Mouse (Mus musculus) left cerebral cortex, adult 8-10 months (tissue): Measurements from ENCODE around the gene Ccr10. TPM values are rescaled to one million over a fixed set of nuclear protein-coding genes. Genes with fewer than 3 reads are reported as not detected.
"Not testable (repeated sequence)": the region's sequence is repeated elsewhere in the genome, so short reads cannot be mapped to it uniquely, and the experiment has no call there.

ENCODE experiments used
- DNase-seq, 2 experiments: peaks; one replicate each; pipeline ENCODE4 v3.0.0; 2022; ENCODE audit warnings: low spot score in 2 of 2
- total RNA-seq, 4 experiments: library from RNA; stranded (reverse); gene quantifications; 2 replicates each; pipeline ENCODE4 v1.2.4; 2022

Ccr10 gene
- total RNA-seq, 4 experiments from 2014 or later = 0.18 to 0.34 TPM; not detected in 2

- no peak for DNase-seq
Measured at GRCm38 (mm10) chr11:101173112-101173511, 2.1 kb downstream of the Ccr10 start.

- DNase-seq = no peak
Measured at GRCm38 (mm10) chr11:101172434-101172815, 2.8 kb downstream of the Ccr10 start.

GRCm38 (mm10) chr11:101171721-101172433, 3.4 kb downstream of the Ccr10 start:
- peak in 1 of 2 experiments; percentile 63 for DNase-seq

- peak; percentile 72 to 97 for DNase-seq
Measured at GRCm38 (mm10) chr11:101170811-101171610, 4.2 kb downstream of the Ccr10 start, which contains the start of gene Plekhh3. TSS of gene Plekhh3 (minus strand) at chr11:101171351.

GRCm38 (mm10) chr11:101170354-101170810, 4.9 kb downstream of the Ccr10 start, which contains the start of gene Cntnap1:
TSS of gene Cntnap1 (plus strand) at chr11:101170523.
- DNase-seq = no peak

- DNase-seq = no peak
Measured at GRCm38 (mm10) chr11:101169301-101170107, 5.7 kb downstream of the Ccr10 start.

- no peak for DNase-seq
Measured at GRCm38 (mm10) chr11:101168301-101168980, 6.8 kb downstream of the Ccr10 start.

GRCm38 (mm10) chr11:101167963-101168300, 7.3 kb downstream of the Ccr10 start:
- peak in 1 of 2 experiments; percentile 9 for DNase-seq

- peak in 1 of 2 experiments; percentile 10 for DNase-seq
Measured at GRCm38 (mm10) chr11:101167211-101167962, 7.9 kb downstream of the Ccr10 start.

GRCm38 (mm10) chr11:101166357-101166756, 8.9 kb downstream of the Ccr10 start:
- DNase-seq = peak in 1 of 2 experiments; percentile 6

GRCm38 (mm10) chr11:101164677-101165580, 10.3 kb downstream of the Ccr10 start:
- DNase-seq = no peak

GRCm38 (mm10) chr11:101164351-101164665, 10.9 kb downstream of the Ccr10 start:
- DNase-seq = no peak

- DNase-seq = peak in 1 of 2 experiments; percentile 6
Measured at GRCm38 (mm10) chr11:101163476-101164350, 11.5 kb downstream of the Ccr10 start.

GRCm38 (mm10) chr11:101162772-101163171, 12.5 kb downstream of the Ccr10 start:
- DNase-seq = no peak

GRCm38 (mm10) chr11:101162301-101162700, 12.9 kb downstream of the Ccr10 start:
- DNase-seq = no peak

GRCm38 (mm10) chr11:101161551-101161950, 13.7 kb downstream of the Ccr10 start:
- no peak for DNase-seq

- not testable (repeated sequence) for DNase-seq
Measured at GRCm38 (mm10) chr11:101160981-101161505, 14.2 kb downstream of the Ccr10 start.

- not testable (repeated sequence) for DNase-seq
Measured at GRCm38 (mm10) chr11:101160151-101160550, 15.1 kb downstream of the Ccr10 start.
